Mouse (Mus musculus) A20 (cell line): ENCODE results near the gene Trim58.

Experiments used
- DNase-seq: peaks from one replicate; pipeline ENCODE4 v3.0.0-alpha.2; 2011; ENCODE audit warnings: low read depth, low spot score

Gene Trim58

GRCm38 (mm10) chr11:58640272-58640867 is at the start of gene Trim58:
Gene Trim58 (plus strand): TSS chr11:58640465.
- DNase-seq: no peak

- DNase-seq: no peak
These were observed 45.5 kb upstream of the Trim58 start, which contains the start of gene Olfr324 for GRCm38 (mm10) chr11:58594814-58595213. Gene Olfr324 (plus strand): TSS chr11:58595114.

- DNase-seq: no peak
These were observed 42.4 kb upstream of the Trim58 start for GRCm38 (mm10) chr11:58597837-58598236.

GRCm38 (mm10) chr11:58602062-58602461 is 38.2 kb upstream of the Trim58 start:
- DNase-seq: no peak

GRCm38 (mm10) chr11:58602800-58603560 is 37.3 kb upstream of the Trim58 start:
- DNase-seq: no peak

GRCm38 (mm10) chr11:58604688-58605087 is 35.6 kb upstream of the Trim58 start:
- DNase-seq: no peak

- no peak for DNase-seq
These were observed 35.0 kb upstream of the Trim58 start for GRCm38 (mm10) chr11:58605228-58605627.

- no peak for DNase-seq
These were observed 33.9 kb upstream of the Trim58 start for GRCm38 (mm10) chr11:58606177-58606919.

GRCm38 (mm10) chr11:58607030-58607429 is 33.2 kb upstream of the Trim58 start:
- no peak for DNase-seq

- DNase-seq: no peak
These were observed 26.9 kb upstream of the Trim58 start for GRCm38 (mm10) chr11:58613359-58613758.

GRCm38 (mm10) chr11:58614526-58614925 is 25.7 kb upstream of the Trim58 start:
- DNase-seq: no peak

- DNase-seq: no peak
These were observed 24.3 kb upstream of the Trim58 start, which contains the start of gene 2210407C18Rik for GRCm38 (mm10) chr11:58615975-58616374. Gene 2210407C18Rik (minus strand): TSS chr11:58616075.

GRCm38 (mm10) chr11:58618369-58618768 is 21.9 kb upstream of the Trim58 start:
- no peak for DNase-seq

- no peak for DNase-seq
These were observed 21.5 kb upstream of the Trim58 start for GRCm38 (mm10) chr11:58618793-58619192.

- no peak for DNase-seq
These were observed 14.1 kb upstream of the Trim58 start for GRCm38 (mm10) chr11:58626146-58626545.

- no peak for DNase-seq
These were observed 9.9 kb upstream of the Trim58 start, which contains the start of gene Olfr323 for GRCm38 (mm10) chr11:58630401-58630800. Gene Olfr323 (minus strand): TSS chr11:58630501.

- no peak for DNase-seq
These were observed 5.4 kb upstream of the Trim58 start for GRCm38 (mm10) chr11:58634878-58635277.

GRCm38 (mm10) chr11:58636376-58636977 is 3.8 kb upstream of the Trim58 start:
- peak; percentile 60 for DNase-seq

- no peak for DNase-seq
These were observed 2.0 kb upstream of the Trim58 start for GRCm38 (mm10) chr11:58638176-58638701.

- DNase-seq: no peak
These were observed 792 bp downstream of the Trim58 start for GRCm38 (mm10) chr11:58641057-58641456.

GRCm38 (mm10) chr11:58641638-58642358 is 1.5 kb downstream of the Trim58 start:
- DNase-seq: no peak
